Mouse (Mus musculus) intestine, embryonic 14.5 days (tissue): ENCODE results near the gene Sirt1. TPM values are rescaled to one million over a fixed set of nuclear protein-coding genes. Genes with fewer than 3 reads are reported as not detected.
A peak's percentile ranks its signal among the peaks of the same experiment; 100 is the strongest.
"Not testable (repeated sequence)": the region's sequence is repeated elsewhere in the genome, so short reads cannot be mapped to it uniquely, and the experiment has no call there.

Experiments used
- ATAC-seq: fragments of 200-750 bp; cut with Nextera tagmentation; replicated peaks from 2 replicates; pipeline ENCODE4 v1.8.0; 2017; ENCODE audit warnings: low read depth, moderate number of reproducible peaks, moderate TSS enrichment, moderate library complexity; ENCODE audit not compliant: low FRiP score, low TSS enrichment
- DNase-seq: peaks from one replicate; pipeline ENCODE4 v3.0.0-alpha.2; 2018; ENCODE audit warnings: low spot score
- H3K27ac ChIP-seq: fragments of 300-500 bp; sonication (generic); 2 replicates; pipeline ENCODE4 v1.5.1; 2014; ENCODE audit warnings: low read depth, mild to moderate bottlenecking, control low read depth
- H3K27me3 ChIP-seq: fragments of 300-500 bp; sonication (generic); replicated peaks from 2 replicates; pipeline ENCODE4 v1.6.1; 2014; ENCODE audit warnings: low read length, control low read depth; ENCODE audit not compliant: control insufficient read depth, insufficient read depth
- H3K36me3 ChIP-seq: fragments of 300-500 bp; sonication (generic); 2 replicates; pipeline ENCODE4 v1.6.1; 2014; ENCODE audit warnings: low read length, control low read depth; ENCODE audit not compliant: control insufficient read depth, insufficient read depth
- H3K4me1 ChIP-seq: fragments of 300-500 bp; sonication (generic); replicated peaks from 2 replicates; pipeline ENCODE4 v1.6.1; 2014; ENCODE audit warnings: low read length, control low read depth, mixed read lengths; ENCODE audit not compliant: control insufficient read depth, insufficient read depth
- H3K4me2 ChIP-seq: fragments of 300-500 bp; sonication (generic); 2 replicates; pipeline ENCODE4 v1.6.1; 2014; ENCODE audit warnings: low read length
- H3K4me3 ChIP-seq: fragments of 300-500 bp; sonication (generic); 2 replicates; pipeline ENCODE4 v1.5.1; 2014; ENCODE audit warnings: low read depth, low read length, control low read depth, mixed read lengths
- H3K9ac ChIP-seq: fragments of 300-500 bp; sonication (generic); 2 replicates; pipeline ENCODE4 v1.6.1; 2014; ENCODE audit warnings: mild to moderate bottlenecking, low read length
- H3K9me3 ChIP-seq: fragments of 300-500 bp; sonication (generic); 2 replicates; pipeline ENCODE4 v1.6.1; 2016; ENCODE audit warnings: low read length, control low read depth; ENCODE audit not compliant: control insufficient read depth
- WGBS: fragments of 180-500 bp; shearing (Covaris S2); extraction: QIAGEN DNeasy Blood & Tissue Kit; methylation state at CpG from one replicate; pipeline ENCODE4 v1.1.7; 2014; 5-methylcytosine and 5-hydroxymethylcytosine counted together
- polyA plus RNA-seq: library from polyadenylated mRNA; unstranded; fragments of >200 nt; fragmentation: Nextera tagmentation; extraction: Ambion mirVana; gene quantifications from 2 replicates; pipeline ENCODE4 v1.2.1, GENCODE M21; 2014

Sirt1 gene
- polyA plus RNA-seq, 1 experiment from 2014 or later, result 6.8 TPM

- Histone ChIP-seq H3K9ac (no peak overlapping the region), H3K9me3 (no peaks in the 10 kb centered on the region), H3K4me2 (no peak overlapping the region), H3K4me3 (no peak overlapping the region), H3K27me3 (no peaks in the 10 kb centered on the region), H3K4me1 (no peaks in the 10 kb centered on the region), H3K36me3 (no peaks in the 10 kb centered on the region), H3K27ac (no peak overlapping the region)
- 79% methylated on average over 2 of the region's 2 CpGs for WGBS
- DNase-seq (no peak), ATAC-seq (no peak; the same call in 1 of the 2 replicates)
Measured at GRCm38 (mm10) chr10:63403636-63404035, 22.1 kb upstream of the Sirt1 start.

GRCm38 (mm10) chr10:63402731-63403504 lies 21.4 kb upstream of the Sirt1 start:
- no peak for ATAC-seq
- no peaks in the 10 kb centered on the region for H3K4me1 ChIP-seq
- H3K4me3 ChIP-seq, result no peak overlapping the region
- no peak overlapping the region for H3K27ac ChIP-seq
- no peaks in the 10 kb centered on the region for H3K36me3 ChIP-seq
- H3K9ac ChIP-seq, result no peak overlapping the region
- H3K27me3 ChIP-seq, result no peaks in the 10 kb centered on the region
- WGBS, result 86% methylated on average over 5 of the region's 5 CpGs
- no peak overlapping the region for H3K4me2 ChIP-seq
- no peaks in the 10 kb centered on the region for H3K9me3 ChIP-seq
- DNase-seq, result no peak

GRCm38 (mm10) chr10:63396963-63397362 lies 15.5 kb upstream of the Sirt1 start:
- Histone ChIP-seq H3K27me3 (no peaks in the 10 kb centered on the region), H3K4me1 (no peaks in the 10 kb centered on the region), H3K9ac (no peak overlapping the region), H3K9me3 (no peaks in the 10 kb centered on the region), H3K4me3 (no peak overlapping the region), H3K36me3 (no peaks in the 10 kb centered on the region), H3K27ac (no peak overlapping the region), H3K4me2 (no peak overlapping the region)
- ATAC-seq (no peak), DNase-seq (no peak)
- 89% methylated on average over 10 of the region's 10 CpGs for WGBS

GRCm38 (mm10) chr10:63388948-63389347 lies 7.4 kb upstream of the Sirt1 start:
- H3K4me2 ChIP-seq, result no peak overlapping the region
- DNase-seq (no peak), ATAC-seq (no peak)
- H3K4me3 ChIP-seq, result no peak overlapping the region
- H3K27ac ChIP-seq, result no peak overlapping the region
- H3K9me3 ChIP-seq, result no peaks in the 10 kb centered on the region
- no peaks in the 10 kb centered on the region for H3K4me1 ChIP-seq
- WGBS, result 74% methylated on average over 4 of the region's 4 CpGs
- H3K36me3 ChIP-seq, result no peaks in the 10 kb centered on the region
- no peaks in the 10 kb centered on the region for H3K27me3 ChIP-seq
- H3K9ac ChIP-seq, result no peak overlapping the region

- no peak overlapping the region for H3K27ac ChIP-seq
- peak overlapping the region; percentile 34 for H3K9ac ChIP-seq
- no peaks in the 10 kb centered on the region for H3K36me3 ChIP-seq
- 4% methylated on average over 10 of the region's 10 CpGs for WGBS
- ATAC-seq (no peak), DNase-seq (no peak)
- peak overlapping the region; percentile 89 for H3K4me2 ChIP-seq
- H3K4me3 ChIP-seq, result peak overlapping the region; percentile 50
- H3K4me1 ChIP-seq, result 0 out of 2 replicates have a peak, but pooled peaks cover 1% of the 10 kb centered on the region
- no peaks in the 10 kb centered on the region for H3K9me3 ChIP-seq
- H3K27me3 ChIP-seq, result no peaks in the 10 kb centered on the region
Measured at GRCm38 (mm10) chr10:63386991-63387390, 5.5 kb upstream of the Sirt1 start.

- WGBS, result under 1% methylated on average over 19 of the region's 19 CpGs
- peak; percentile 78 for ATAC-seq
- no peak overlapping the region for H3K27ac ChIP-seq
Measured at GRCm38 (mm10) chr10:63386444-63386843, 4.9 kb upstream of the Sirt1 start.

GRCm38 (mm10) chr10:63385897-63386296 lies 4.4 kb upstream of the Sirt1 start:
- not testable (repeated sequence) for H3K36me3 ChIP-seq, H3K4me1 ChIP-seq, H3K27ac ChIP-seq, ATAC-seq, DNase-seq, H3K27me3 ChIP-seq, H3K9me3 ChIP-seq
- H3K9ac ChIP-seq, result 0 out of 2 replicates have a peak overlapping the region, but pooled peaks have one; percentile 34
- peak overlapping the region; percentile 50 for H3K4me3 ChIP-seq
- peak overlapping the region; percentile 89 for H3K4me2 ChIP-seq
- WGBS, result 34% methylated on average over 5 of the region's 5 CpGs

More at GRCm38 (mm10) chr10:63386444-63386843, 4.9 kb upstream of the Sirt1 start:
- DNase-seq, result peak; percentile 90
- H3K9ac ChIP-seq, result peak overlapping the region; percentile 34
- H3K4me1 ChIP-seq, result 0 out of 2 replicates have a peak, but pooled peaks cover 7% of the 10 kb centered on the region
- no peaks in the 10 kb centered on the region for H3K36me3 ChIP-seq
- peaks cover 2% of the 10 kb centered on the region; the same call in 1 of the 2 replicates for H3K27me3 ChIP-seq
- no peaks in the 10 kb centered on the region for H3K9me3 ChIP-seq
- peak overlapping the region; percentile 50 for H3K4me3 ChIP-seq
- peak overlapping the region; percentile 89 for H3K4me2 ChIP-seq

GRCm38 (mm10) chr10:63382372-63383279 lies 1.1 kb upstream of the Sirt1 start, which contains the start of gene Dnajc12:
TSS of gene Dnajc12 (plus strand) at chr10:63382443.
- H3K36me3 ChIP-seq, result no peaks in the 10 kb centered on the region
- no peak within 1 kb of the TSS for H3K27ac ChIP-seq
- peak within 1 kb of the TSS; percentile 90 for H3K4me2 ChIP-seq
- no peaks in the 10 kb centered on the region for H3K9me3 ChIP-seq
- peak within 1 kb of the TSS; percentile 62 for H3K9ac ChIP-seq
- peak within 1 kb of the TSS; percentile 59 for H3K4me3 ChIP-seq
- H3K4me1 ChIP-seq, result 0 out of 2 replicates have a peak, but pooled peaks cover 7% of the 10 kb centered on the region
- ATAC-seq (peak; percentile 91), DNase-seq (peak; percentile 85)
- H3K27me3 ChIP-seq, result peaks cover 13% of the 10 kb centered on the region
- under 1% methylated on average over 28 of the region's 28 CpGs for WGBS
